Mouse (Mus musculus): ENCODE measurements at regions not wholly inside any gene's neighbourhood (a gene's known extent, or its start where the extent isn't known, plus 50 kb on each side); places are given as distances from the start of the nearest gene placed in this dataset.

DNA sequence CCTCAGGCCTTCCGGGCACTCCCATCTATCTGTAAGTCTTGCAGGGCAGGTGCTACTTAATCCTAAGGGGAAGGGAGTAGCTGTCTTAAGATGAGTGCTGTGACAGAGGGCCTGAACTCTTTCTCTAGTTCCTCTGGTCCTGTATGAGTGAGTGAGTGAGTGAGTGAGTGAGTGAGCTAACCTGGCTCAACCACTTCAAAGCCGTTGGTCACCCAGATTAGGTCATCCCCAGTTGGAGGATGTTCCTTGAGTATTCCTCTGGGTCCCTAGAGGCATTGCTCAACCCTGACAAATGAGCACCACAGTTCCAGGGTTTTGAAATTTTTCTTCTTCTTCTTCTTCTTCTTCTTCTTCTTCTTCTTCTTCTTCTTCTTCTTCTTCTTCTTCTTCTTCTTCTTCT lies 306.5 kb downstream of the 4933412E24Rik start:
- 82% methylated on average over 2 of the region's 2 CpGs for WGBS
- Histone ChIP-seq H3K4me2 (ENCODE audit: low read depth, low read length) (no peak overlapping the region), H3K9ac (ENCODE audit: low read depth, low read length) (no peak overlapping the region), H3K4me3 (ENCODE audit: low read length) (no peak overlapping the region), H3K27ac (ENCODE audit: low read length) (no peak overlapping the region), H3K27me3 (replicated peaks; ENCODE audit: control insufficient read depth, insufficient read depth, low read length) (no peaks in the 10 kb centered on the region), H3K9me3 (ENCODE audit: control insufficient read depth, low read length) (no peaks in the 10 kb centered on the region), H3K36me3 (ENCODE audit: control insufficient read depth, insufficient read depth, low read length) (no peaks in the 10 kb centered on the region), H3K4me1 (ENCODE audit: control insufficient read depth, insufficient read depth, low read length) (peaks cover 6% of the 10 kb centered on the region; the same call in 1 of the 2 replicates)
- no peak for ATAC-seq

DNA sequence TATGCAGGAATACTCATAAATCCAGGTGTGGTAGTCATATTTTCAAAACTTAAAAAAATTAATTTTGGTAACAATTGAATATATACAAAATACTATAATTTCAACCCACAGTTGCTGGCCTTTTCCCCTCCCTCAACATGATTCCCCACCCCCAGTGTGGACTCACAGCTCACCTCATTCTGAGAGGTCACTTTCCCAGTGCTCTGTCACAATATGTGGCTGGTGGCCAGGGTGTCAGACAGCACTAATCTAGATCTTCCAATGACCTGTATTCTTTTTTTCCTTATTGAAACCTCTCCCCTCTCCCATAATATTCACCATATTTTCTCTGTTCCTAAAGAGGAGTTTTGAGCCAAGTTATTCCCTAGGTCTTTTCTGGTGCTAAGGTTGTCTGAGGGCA lies 308.0 kb downstream of the 4933412E24Rik start:
- H3K27me3 ChIP-seq (replicated peaks; ENCODE audit: control insufficient read depth, insufficient read depth, low read length) = no peaks in the 10 kb centered on the region
- ATAC-seq = no peak
- H3K36me3 ChIP-seq (ENCODE audit: control insufficient read depth, insufficient read depth, low read length) = no peaks in the 10 kb centered on the region
- no peak overlapping the region for H3K4me2 ChIP-seq (ENCODE audit: low read depth, low read length)
- no peaks in the 10 kb centered on the region for H3K9me3 ChIP-seq (ENCODE audit: control insufficient read depth, low read length)
- no peaks in the 10 kb centered on the region for H3K4me1 ChIP-seq (ENCODE audit: control insufficient read depth, insufficient read depth, low read length)
- H3K4me3 ChIP-seq (ENCODE audit: low read length) = no peak overlapping the region
- H3K9ac ChIP-seq (ENCODE audit: low read depth, low read length) = no peak overlapping the region
- no peak overlapping the region for H3K27ac ChIP-seq (ENCODE audit: low read length)

DNA sequence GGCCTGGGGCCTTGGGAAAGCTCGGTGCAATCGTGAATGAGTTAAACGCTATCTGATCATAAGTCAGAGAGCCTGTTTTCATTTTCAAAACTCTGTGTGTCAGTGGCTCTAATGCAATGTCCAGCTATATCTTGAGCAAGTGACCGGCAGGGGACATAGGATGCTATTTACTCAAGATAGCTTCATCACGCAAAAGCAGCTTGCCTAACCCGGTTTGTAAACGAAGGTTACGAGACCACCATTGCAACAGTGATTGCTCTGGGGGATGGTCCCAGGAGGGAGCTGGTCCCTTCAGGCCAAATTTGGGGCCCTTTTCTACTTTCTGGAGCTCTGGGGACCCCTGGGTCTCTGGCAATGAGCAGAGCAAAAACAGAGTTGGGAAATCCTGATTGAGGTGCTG lies 309.3 kb downstream of the 4933412E24Rik start:
- no peaks in the 10 kb centered on the region for H3K4me1 ChIP-seq (ENCODE audit: control insufficient read depth, insufficient read depth, low read length)
- H3K9me3 ChIP-seq (ENCODE audit: control insufficient read depth, low read length) = no peaks in the 10 kb centered on the region
- H3K4me2 ChIP-seq (ENCODE audit: low read depth, low read length) = no peak overlapping the region
- WGBS = 80% methylated on average over 8 of the region's 8 CpGs
- ATAC-seq = no peak
- H3K27ac ChIP-seq (ENCODE audit: low read length) = no peak overlapping the region
- H3K4me3 ChIP-seq (ENCODE audit: low read length) = no peak overlapping the region
- no peak overlapping the region for H3K9ac ChIP-seq (ENCODE audit: low read depth, low read length)
- no peaks in the 10 kb centered on the region for H3K36me3 ChIP-seq (ENCODE audit: control insufficient read depth, insufficient read depth, low read length)
- H3K27me3 ChIP-seq (replicated peaks; ENCODE audit: control insufficient read depth, insufficient read depth, low read length) = no peaks in the 10 kb centered on the region

Data from intestine, embryonic 16.5 days (tissue).